Mouse (Mus musculus): ENCODE results near the gene Mrpl49. TPM values are rescaled to one million over a fixed set of nuclear protein-coding genes. Genes with fewer than 3 reads are reported as not detected.

Mrpl49 gene
- polyA plus RNA-seq, 1 experiment from 2014 or later, result 75.3 TPM

DNA sequence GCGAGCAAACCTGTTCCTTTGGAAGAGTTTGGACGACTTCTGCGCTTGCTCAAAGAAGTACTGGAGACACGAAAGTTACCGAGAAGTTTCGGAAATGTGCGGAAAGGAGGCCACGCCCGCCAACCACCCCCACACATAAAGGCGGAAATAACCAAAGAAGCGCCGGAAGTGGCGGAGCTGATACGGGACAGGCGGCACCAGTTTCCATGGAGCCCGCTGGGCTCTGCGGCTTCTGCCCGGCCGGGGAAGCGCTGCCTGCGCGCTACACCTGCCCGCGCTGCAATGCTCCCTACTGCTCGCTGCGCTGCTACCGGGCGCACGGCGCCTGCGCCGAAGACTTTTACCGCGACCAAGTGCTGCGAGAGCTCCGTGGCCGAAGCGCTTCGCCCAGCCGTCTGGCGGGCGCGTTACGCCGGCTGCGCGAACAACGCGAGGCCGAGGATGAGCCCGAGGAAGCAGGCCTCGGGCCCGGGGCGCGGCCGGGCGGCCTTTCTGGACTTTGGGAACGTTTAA is 3.5 kb upstream of the Mrpl49 start, which contains the start of gene Znhit2:
Znhit2 (plus strand) TSS at position 172 of the 513 bp plus-strand sequence.
- peak within 1 kb of the TSS; percentile 100 for H3K4me2 ChIP-seq
- H3K27me3 ChIP-seq (ENCODE audit: control insufficient read depth, insufficient read depth, low read length), result no peaks in the 10 kb centered on the region
- no peaks in the 10 kb centered on the region for H3K36me3 ChIP-seq (ENCODE audit: control insufficient read depth, insufficient read depth, low read length)
- H3K4me1 ChIP-seq (ENCODE audit: control insufficient read depth, insufficient read depth, low read length), result peaks cover 27% of the 10 kb centered on the region
- H3K9me3 ChIP-seq (replicated peaks; ENCODE audit: control insufficient read depth, low read length), result no peaks in the 10 kb centered on the region
- peak within 1 kb of the TSS; percentile 98 for H3K27ac ChIP-seq (ENCODE audit: low read depth, low read length)
- peak within 1 kb of the TSS; percentile 88 for H3K4me3 ChIP-seq (ENCODE audit: low read depth, low read length)
- ATAC-seq (replicated peaks; ENCODE audit: insufficient number of reproducible peaks, low FRiP score, low TSS enrichment), result peak; percentile 50
- WGBS (ENCODE audit: insufficient replicate concordance), result under 1% methylated on average over 58 of the region's 58 CpGs
- peak within 1 kb of the TSS; percentile 96 for H3K9ac ChIP-seq (ENCODE audit: low read depth, low read length)

DNA sequence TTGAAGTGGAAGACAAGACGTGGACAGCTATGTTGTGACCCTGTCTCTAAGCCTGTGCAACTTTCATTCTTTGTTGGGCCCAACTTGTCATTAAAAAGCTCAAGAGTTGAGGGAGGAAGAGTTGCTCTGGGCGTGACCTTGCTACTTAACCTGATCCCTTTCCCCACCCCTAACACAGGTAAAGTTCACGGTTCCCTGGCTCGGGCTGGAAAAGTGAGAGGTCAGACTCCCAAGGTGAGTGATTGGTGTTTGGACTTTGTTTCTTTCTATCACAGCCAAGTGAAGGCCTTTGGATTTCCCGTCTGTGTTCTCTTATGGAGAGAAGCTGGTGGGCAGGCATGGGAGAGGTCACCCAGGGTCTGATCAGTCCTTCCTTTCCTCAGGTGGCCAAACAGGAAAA is 1.4 kb upstream of the Mrpl49 start:
- 80% methylated on average over 5 of the region's 5 CpGs for WGBS (ENCODE audit: insufficient replicate concordance)
- Histone ChIP-seq H3K27me3 (ENCODE audit: control insufficient read depth, insufficient read depth, low read length) (no peaks in the 10 kb centered on the region), H3K27ac (ENCODE audit: low read depth, low read length) (no peak overlapping the region), H3K36me3 (ENCODE audit: control insufficient read depth, insufficient read depth, low read length) (peaks cover 9% of the 10 kb centered on the region), H3K9me3 (replicated peaks; ENCODE audit: control insufficient read depth, low read length) (no peaks in the 10 kb centered on the region), H3K4me3 (ENCODE audit: low read depth, low read length) (peak overlapping the region; percentile 90), H3K9ac (ENCODE audit: low read depth, low read length) (peak overlapping the region; percentile 96), H3K4me1 (ENCODE audit: control insufficient read depth, insufficient read depth, low read length) (peaks cover 27% of the 10 kb centered on the region), H3K4me2 (peak overlapping the region; percentile 85)
- ATAC-seq (replicated peaks; ENCODE audit: insufficient number of reproducible peaks, low FRiP score, low TSS enrichment), result no peak

DNA sequence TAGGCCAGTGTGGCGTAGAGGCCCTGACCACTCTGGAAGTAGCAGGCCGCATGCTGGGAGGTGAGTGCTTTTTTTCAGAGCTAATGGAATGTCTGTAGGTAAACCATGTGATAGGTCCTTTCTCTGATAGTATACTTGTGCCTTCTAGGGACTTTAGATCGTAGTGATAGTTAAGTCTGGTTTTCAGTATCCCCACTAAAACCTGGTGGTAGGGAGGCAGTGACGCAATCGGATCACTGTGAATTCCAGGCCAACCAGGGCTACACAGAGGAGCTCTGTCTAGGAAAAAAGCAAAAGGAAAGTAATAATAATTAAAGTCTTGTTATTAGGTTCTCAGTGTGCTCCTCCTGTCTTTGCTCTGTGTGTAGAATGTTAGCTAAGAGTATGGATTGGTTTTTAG is 928 bp upstream of the Mrpl49 start:
- Histone ChIP-seq H3K9me3 (replicated peaks; ENCODE audit: control insufficient read depth, low read length) (no peaks in the 10 kb centered on the region), H3K4me3 (ENCODE audit: low read depth, low read length) (peak overlapping the region; percentile 90), H3K27ac (ENCODE audit: low read depth, low read length) (peak overlapping the region; percentile 68; the same call in 1 of the 2 replicates), H3K36me3 (ENCODE audit: control insufficient read depth, insufficient read depth, low read length) (peaks cover 13% of the 10 kb centered on the region), H3K27me3 (ENCODE audit: control insufficient read depth, insufficient read depth, low read length) (no peaks in the 10 kb centered on the region), H3K4me2 (peak overlapping the region; percentile 85), H3K9ac (ENCODE audit: low read depth, low read length) (peak overlapping the region; percentile 96), H3K4me1 (ENCODE audit: control insufficient read depth, insufficient read depth, low read length) (peaks cover 27% of the 10 kb centered on the region)
- WGBS (ENCODE audit: insufficient replicate concordance), result 30% methylated on average over 5 of the region's 5 CpGs
- no peak for ATAC-seq (replicated peaks; ENCODE audit: insufficient number of reproducible peaks, low FRiP score, low TSS enrichment)

DNA sequence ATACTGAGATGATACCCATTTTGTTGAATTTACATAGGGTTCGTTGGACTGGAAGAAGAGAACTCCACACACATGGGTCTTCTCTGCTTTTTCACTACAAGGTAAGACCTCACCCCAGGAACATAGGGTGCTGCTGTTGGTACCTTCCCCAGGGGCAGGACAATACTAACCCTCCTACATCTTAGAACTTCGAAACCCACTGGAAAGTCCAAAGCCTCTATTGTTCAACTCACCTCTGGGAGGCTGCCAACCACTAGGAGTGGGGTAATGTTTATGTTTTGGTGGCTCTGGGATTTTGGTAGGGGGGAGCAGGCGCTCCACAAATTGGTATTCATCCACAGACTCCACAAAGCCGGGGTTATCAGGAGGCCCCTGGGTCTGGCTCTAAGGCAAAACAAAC is 889 bp downstream of the Mrpl49 start:
- peaks cover 15% of the 10 kb centered on the region for H3K4me1 ChIP-seq (ENCODE audit: control insufficient read depth, insufficient read depth, low read length)
- H3K9ac ChIP-seq (ENCODE audit: low read depth, low read length), result peak overlapping the region; percentile 96
- WGBS (ENCODE audit: insufficient replicate concordance), result 49% methylated on average over 4 of the region's 4 CpGs
- H3K27me3 ChIP-seq (ENCODE audit: control insufficient read depth, insufficient read depth, low read length), result no peaks in the 10 kb centered on the region
- H3K27ac ChIP-seq (ENCODE audit: low read depth, low read length), result no peak overlapping the region
- H3K4me2 ChIP-seq, result peak overlapping the region; percentile 85
- no peaks in the 10 kb centered on the region for H3K9me3 ChIP-seq (replicated peaks; ENCODE audit: control insufficient read depth, low read length)
- peak overlapping the region; percentile 90 for H3K4me3 ChIP-seq (ENCODE audit: low read depth, low read length)
- H3K36me3 ChIP-seq (ENCODE audit: control insufficient read depth, insufficient read depth, low read length), result peaks cover 25% of the 10 kb centered on the region
- no peak for ATAC-seq (replicated peaks; ENCODE audit: insufficient number of reproducible peaks, low FRiP score, low TSS enrichment)

DNA sequence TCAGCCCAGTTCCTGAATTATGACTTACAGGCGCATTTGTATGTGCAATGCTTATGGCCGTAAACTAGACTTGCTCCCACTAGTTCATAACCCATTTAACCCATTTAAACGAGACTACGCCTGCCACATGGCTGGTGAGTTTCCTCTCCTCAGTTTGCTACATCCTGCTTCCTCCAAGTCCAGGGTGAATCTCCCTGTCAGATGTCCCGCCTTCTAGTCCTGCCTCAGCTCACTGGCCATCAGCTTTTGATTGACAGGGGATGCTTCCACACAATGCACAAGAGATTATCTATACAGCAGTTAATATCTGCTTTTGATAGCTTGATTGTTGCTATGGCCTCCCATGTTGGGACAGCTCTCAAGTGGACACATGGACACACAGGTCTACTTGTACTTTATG is 3.3 kb downstream of the Mrpl49 start:
- peaks cover 48% of the 10 kb centered on the region for H3K36me3 ChIP-seq (ENCODE audit: control insufficient read depth, insufficient read depth, low read length)
- no peaks in the 10 kb centered on the region for H3K27me3 ChIP-seq (ENCODE audit: control insufficient read depth, insufficient read depth, low read length)
- ATAC-seq (replicated peaks; ENCODE audit: insufficient number of reproducible peaks, low FRiP score, low TSS enrichment), result no peak
- H3K4me3 ChIP-seq (ENCODE audit: low read depth, low read length), result no peak overlapping the region
- H3K9ac ChIP-seq (ENCODE audit: low read depth, low read length), result no peak overlapping the region
- 85% methylated on average over 5 of the region's 5 CpGs for WGBS (ENCODE audit: insufficient replicate concordance)
- peaks cover 14% of the 10 kb centered on the region for H3K4me1 ChIP-seq (ENCODE audit: control insufficient read depth, insufficient read depth, low read length)
- no peaks in the 10 kb centered on the region for H3K9me3 ChIP-seq (replicated peaks; ENCODE audit: control insufficient read depth, low read length)
- no peak overlapping the region for H3K4me2 ChIP-seq
- no peak overlapping the region for H3K27ac ChIP-seq (ENCODE audit: low read depth, low read length)

DNA sequence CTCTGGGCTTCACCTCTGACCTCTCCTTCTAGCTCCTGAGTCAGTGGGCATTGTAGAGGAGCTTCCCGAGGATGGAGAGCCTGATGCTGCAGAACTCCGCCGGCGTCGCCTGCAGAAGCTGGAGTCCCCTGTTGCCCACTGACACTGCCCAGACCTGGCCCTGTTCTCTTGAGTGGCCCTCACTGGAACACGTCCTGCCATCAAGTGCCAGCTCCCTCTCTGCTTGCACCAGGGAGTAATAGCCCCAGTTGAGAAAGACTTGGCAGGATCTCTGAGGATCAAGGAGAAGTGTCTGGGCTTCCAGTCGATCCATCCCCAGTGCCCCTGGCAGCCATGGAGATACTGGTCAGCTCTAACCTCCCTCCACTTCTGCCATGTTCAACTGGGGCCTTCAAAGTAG is 5.1 kb downstream of the Mrpl49 start:
- H3K4me2 ChIP-seq, result no peak overlapping the region
- peaks cover 16% of the 10 kb centered on the region for H3K4me1 ChIP-seq (ENCODE audit: control insufficient read depth, insufficient read depth, low read length)
- H3K27me3 ChIP-seq (ENCODE audit: control insufficient read depth, insufficient read depth, low read length), result no peaks in the 10 kb centered on the region
- no peak for ATAC-seq (replicated peaks; ENCODE audit: insufficient number of reproducible peaks, low FRiP score, low TSS enrichment)
- no peak overlapping the region for H3K27ac ChIP-seq (ENCODE audit: low read depth, low read length)
- H3K9me3 ChIP-seq (replicated peaks; ENCODE audit: control insufficient read depth, low read length), result no peaks in the 10 kb centered on the region
- no peak overlapping the region for H3K9ac ChIP-seq (ENCODE audit: low read depth, low read length)
- H3K36me3 ChIP-seq (ENCODE audit: control insufficient read depth, insufficient read depth, low read length), result peaks cover 57% of the 10 kb centered on the region
- 85% methylated on average over 7 of the region's 7 CpGs for WGBS (ENCODE audit: insufficient replicate concordance)
- no peak overlapping the region for H3K4me3 ChIP-seq (ENCODE audit: low read depth, low read length)

DNA sequence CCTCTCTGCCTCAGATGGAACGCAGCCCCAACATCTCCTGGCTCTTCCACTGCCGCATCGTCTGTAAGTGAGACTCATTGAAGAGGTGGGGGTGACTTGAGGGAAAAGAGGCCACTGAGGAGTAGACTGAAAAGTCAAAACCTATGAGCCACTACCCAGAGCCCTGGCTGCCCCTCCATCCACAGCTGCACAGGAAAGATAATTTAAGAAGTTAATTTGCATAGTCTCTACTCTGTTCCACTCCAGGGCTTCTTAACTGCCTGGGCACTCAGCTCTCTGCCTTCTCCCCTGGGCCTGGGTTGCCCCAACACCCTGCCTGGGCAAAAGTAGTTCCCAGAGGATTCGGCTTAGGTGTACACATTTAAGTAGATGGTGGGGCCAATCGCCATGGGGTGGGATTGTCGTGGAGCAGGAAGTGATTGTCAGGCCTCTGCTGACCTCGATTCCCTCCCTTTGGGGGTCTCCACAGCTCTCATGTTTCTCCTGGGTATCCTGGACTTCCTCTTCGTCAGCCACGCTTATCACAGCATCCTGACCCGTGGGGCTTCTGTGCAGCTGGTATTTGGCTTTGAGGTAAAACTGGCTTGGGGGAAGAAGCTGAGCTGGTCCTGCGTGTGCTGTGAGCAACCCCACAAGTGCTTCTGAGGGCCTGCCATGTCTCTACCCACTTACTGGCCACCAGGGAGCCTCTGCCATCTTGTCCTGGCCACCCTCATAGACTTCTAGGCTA is 8.7 kb downstream of the Mrpl49 start:
- Histone ChIP-seq H3K4me2 (no peak overlapping the region), H3K4me1 (ENCODE audit: control insufficient read depth, insufficient read depth, low read length) (peaks cover 16% of the 10 kb centered on the region), H3K4me3 (ENCODE audit: low read depth, low read length) (no peak overlapping the region), H3K27ac (ENCODE audit: low read depth, low read length) (no peak overlapping the region), H3K9me3 (replicated peaks; ENCODE audit: control insufficient read depth, low read length) (no peaks in the 10 kb centered on the region), H3K9ac (ENCODE audit: low read depth, low read length) (peak overlapping the region; percentile 3; the same call in 1 of the 2 replicates), H3K36me3 (ENCODE audit: control insufficient read depth, insufficient read depth, low read length) (peaks cover 47% of the 10 kb centered on the region), H3K27me3 (ENCODE audit: control insufficient read depth, insufficient read depth, low read length) (no peaks in the 10 kb centered on the region)
- 79% methylated on average over 11 of the region's 11 CpGs for WGBS (ENCODE audit: insufficient replicate concordance)
- ATAC-seq (replicated peaks; ENCODE audit: insufficient number of reproducible peaks, low FRiP score, low TSS enrichment), result no peak

DNA sequence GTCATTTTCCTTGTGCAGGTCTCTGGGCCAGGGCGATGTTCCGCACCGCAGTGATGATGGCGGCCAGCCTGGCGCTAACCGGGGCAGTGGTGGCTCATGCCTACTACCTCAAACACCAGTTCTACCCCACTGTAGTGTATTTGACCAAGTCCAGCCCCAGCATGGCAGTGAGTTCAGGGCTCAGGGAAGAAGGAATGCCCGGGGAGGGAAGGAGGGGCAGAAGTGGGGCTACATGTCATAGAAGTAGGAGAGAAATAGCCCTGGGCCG is 9.8 kb downstream of the Mrpl49 start:
- H3K9me3 ChIP-seq (replicated peaks; ENCODE audit: control insufficient read depth, low read length), result no peaks in the 10 kb centered on the region
- peaks cover 16% of the 10 kb centered on the region for H3K4me1 ChIP-seq (ENCODE audit: control insufficient read depth, insufficient read depth, low read length)
- WGBS (ENCODE audit: insufficient replicate concordance), result 82% methylated on average over 8 of the region's 8 CpGs
- H3K9ac ChIP-seq (ENCODE audit: low read depth, low read length), result peak overlapping the region; percentile 94
- no peak overlapping the region for H3K27ac ChIP-seq (ENCODE audit: low read depth, low read length)
- H3K4me3 ChIP-seq (ENCODE audit: low read depth, low read length), result peak overlapping the region; percentile 82
- H3K4me2 ChIP-seq, result peak overlapping the region; percentile 97
- H3K36me3 ChIP-seq (ENCODE audit: control insufficient read depth, insufficient read depth, low read length), result peaks cover 41% of the 10 kb centered on the region
- no peak for ATAC-seq (replicated peaks; ENCODE audit: insufficient number of reproducible peaks, low FRiP score, low TSS enrichment)
- H3K27me3 ChIP-seq (ENCODE audit: control insufficient read depth, insufficient read depth, low read length), result no peaks in the 10 kb centered on the region

Data from heart, embryonic 11.5 days (tissue).